Mouse (Mus musculus): Measurements from ENCODE around the gene Psma4. TPM values are rescaled to one million over a fixed set of nuclear protein-coding genes. Genes with fewer than 3 reads are reported as not detected.
"Not testable (repeated sequence)": the region's sequence is repeated elsewhere in the genome, so short reads cannot be mapped to it uniquely, and the experiment has no call there.

Gene Psma4
- polyA plus RNA-seq, 1 experiment = not detected

DNA sequence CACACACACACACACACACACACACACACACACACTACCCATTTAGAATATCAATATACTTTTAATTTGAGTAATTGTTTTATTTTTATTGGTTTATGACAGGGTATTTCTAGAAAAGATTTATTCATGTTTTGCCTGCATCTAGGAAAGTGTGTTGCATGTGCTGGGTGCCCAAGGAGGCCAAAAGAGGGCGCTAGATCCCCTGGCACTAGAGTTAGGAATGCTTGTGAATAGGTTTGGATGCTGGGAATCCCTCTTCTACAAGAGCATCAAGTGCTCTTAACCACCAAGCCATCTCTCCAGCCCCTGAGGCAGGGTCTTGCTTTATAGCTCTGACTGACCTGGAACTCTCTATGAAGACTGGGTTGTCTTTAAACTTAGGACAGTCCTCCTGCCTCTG lies 18.8 kb upstream of the Psma4 start:
- no peaks in the 10 kb centered on the region for H3K4me1 ChIP-seq (ENCODE audit: control insufficient read depth, insufficient read depth, low read length)
- no peak for TF ChIP-seq POLR2A (IDR thresholded peaks at IDR 0.05; ENCODE audit: insufficient read depth, low read depth, low read length)
- no peak for TF ChIP-seq CTCF (IDR thresholded peaks at IDR 0.05; ENCODE audit: insufficient read depth, low read depth, low read length)
- no peak overlapping the region for H3K27ac ChIP-seq (ENCODE audit: insufficient read depth, low read depth, low read length)
- no peak overlapping the region for H3K4me3 ChIP-seq (ENCODE audit: insufficient read depth, low read depth, low read length)
- 13% methylated on average over 1 of the region's 1 CpGs for WGBS

DNA sequence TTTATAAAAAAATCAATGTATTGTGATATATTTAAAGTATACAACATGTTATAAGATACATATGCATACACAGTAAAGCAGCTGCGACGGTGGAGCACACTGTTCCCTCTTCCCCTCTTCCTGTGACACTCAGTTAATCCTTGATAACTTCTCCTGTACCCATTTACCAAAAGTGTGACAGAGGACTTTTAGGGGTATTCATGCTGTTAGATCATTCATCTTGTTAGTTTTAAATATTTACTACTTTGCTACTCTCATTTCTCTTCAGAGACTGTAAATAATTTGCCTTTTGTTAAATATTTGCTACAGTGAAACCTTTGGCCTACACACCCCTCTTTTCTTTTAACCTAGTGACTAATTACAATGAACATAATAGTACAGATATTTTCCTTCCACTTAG lies 18.2 kb upstream of the Psma4 start:
- H3K27ac ChIP-seq (ENCODE audit: insufficient read depth, low read depth, low read length) = no peak overlapping the region
- 86% methylated on average over 2 of the region's 2 CpGs for WGBS
- no peaks in the 10 kb centered on the region for H3K4me1 ChIP-seq (ENCODE audit: control insufficient read depth, insufficient read depth, low read length)
- no peak for TF ChIP-seq CTCF (IDR thresholded peaks at IDR 0.05; ENCODE audit: insufficient read depth, low read depth, low read length)
- no peak for TF ChIP-seq POLR2A (IDR thresholded peaks at IDR 0.05; ENCODE audit: insufficient read depth, low read depth, low read length)
- no peak overlapping the region for H3K4me3 ChIP-seq (ENCODE audit: insufficient read depth, low read depth, low read length)

- 90% methylated on average over 4 of the region's 4 CpGs for WGBS
- no peak for TF ChIP-seq CTCF (IDR thresholded peaks at IDR 0.05; ENCODE audit: insufficient read depth, low read depth, low read length)
- TF ChIP-seq POLR2A (IDR thresholded peaks at IDR 0.05; ENCODE audit: insufficient read depth, low read depth, low read length) = no peak
- no peak overlapping the region for H3K4me3 ChIP-seq (ENCODE audit: insufficient read depth, low read depth, low read length)
- H3K27ac ChIP-seq (ENCODE audit: insufficient read depth, low read depth, low read length) = no peak overlapping the region
- H3K4me1 ChIP-seq (ENCODE audit: control insufficient read depth, insufficient read depth, low read length) = no peaks in the 10 kb centered on the region
Observed at GRCm38 (mm10) chr9:54942071-54942470, 8.5 kb upstream of the Psma4 start.

DNA sequence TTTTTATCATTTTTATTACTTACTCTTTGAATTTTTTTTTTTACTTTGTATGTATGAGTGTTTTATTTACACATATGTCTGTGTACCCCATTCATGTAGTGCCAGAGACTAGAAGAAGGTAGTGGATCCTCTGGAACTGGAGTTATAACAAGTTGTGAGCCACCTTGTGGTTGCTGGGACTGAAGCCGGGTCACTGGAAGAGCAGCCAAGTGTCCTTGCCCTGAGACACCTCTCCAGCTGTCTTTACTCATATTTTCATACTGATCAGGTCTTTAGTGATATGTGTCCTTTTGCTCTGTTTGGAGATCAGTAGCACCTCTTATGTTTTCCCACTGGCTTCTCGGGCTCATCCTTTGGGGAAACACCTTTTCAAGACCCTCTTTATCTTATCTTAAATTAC lies 6.1 kb upstream of the Psma4 start:
- no peak overlapping the region for H3K4me3 ChIP-seq (ENCODE audit: insufficient read depth, low read depth, low read length)
- no peak overlapping the region for H3K27ac ChIP-seq (ENCODE audit: insufficient read depth, low read depth, low read length)
- H3K4me1 ChIP-seq (ENCODE audit: control insufficient read depth, insufficient read depth, low read length) = no peaks in the 10 kb centered on the region
- TF ChIP-seq POLR2A (IDR thresholded peaks at IDR 0.05; ENCODE audit: insufficient read depth, low read depth, low read length) (no peak), CTCF (IDR thresholded peaks at IDR 0.05; ENCODE audit: insufficient read depth, low read depth, low read length) (no peak)
- 80% methylated on average over 2 of the region's 2 CpGs for WGBS

- Histone ChIP-seq H3K4me3 (ENCODE audit: insufficient read depth, low read depth, low read length) (no peak overlapping the region), H3K4me1 (ENCODE audit: control insufficient read depth, insufficient read depth, low read length) (no peaks in the 10 kb centered on the region), H3K27ac (ENCODE audit: insufficient read depth, low read depth, low read length) (no peak overlapping the region)
- WGBS = 39% methylated on average over 16 of the region's 16 CpGs
- TF ChIP-seq POLR2A (IDR thresholded peaks at IDR 0.05; ENCODE audit: insufficient read depth, low read depth, low read length) (no peak), CTCF (IDR thresholded peaks at IDR 0.05; ENCODE audit: insufficient read depth, low read depth, low read length) (no peak)
Observed at GRCm38 (mm10) chr9:54946256-54946655, 4.3 kb upstream of the Psma4 start.

DNA sequence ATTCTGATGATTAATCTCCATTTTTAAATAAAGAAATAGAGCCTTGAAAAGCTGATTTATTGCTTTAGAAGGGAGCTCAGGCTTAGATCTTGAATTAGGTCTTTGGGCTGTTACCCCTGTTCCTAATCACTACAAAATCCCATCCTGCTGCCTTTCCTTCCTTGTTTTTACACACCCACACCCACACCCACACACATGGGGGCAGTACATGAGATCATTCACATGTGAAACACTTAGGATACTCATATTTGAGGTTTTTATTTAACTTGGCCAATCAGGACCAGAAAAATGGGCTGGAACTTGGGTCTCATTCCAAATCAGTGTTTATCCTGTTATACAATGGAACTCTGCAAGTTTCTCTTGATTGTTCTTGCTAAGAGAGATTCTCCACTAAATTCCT lies 1.1 kb upstream of the Psma4 start:
- TF ChIP-seq POLR2A (IDR thresholded peaks at IDR 0.05; ENCODE audit: insufficient read depth, low read depth, low read length) (no peak), CTCF (IDR thresholded peaks at IDR 0.05; ENCODE audit: insufficient read depth, low read depth, low read length) (no peak)
- Histone ChIP-seq H3K4me3 (ENCODE audit: insufficient read depth, low read depth, low read length) (no peak overlapping the region), H3K27ac (ENCODE audit: insufficient read depth, low read depth, low read length) (no peak overlapping the region), H3K4me1 (ENCODE audit: control insufficient read depth, insufficient read depth, low read length) (peaks cover 4% of the 10 kb centered on the region)

DNA sequence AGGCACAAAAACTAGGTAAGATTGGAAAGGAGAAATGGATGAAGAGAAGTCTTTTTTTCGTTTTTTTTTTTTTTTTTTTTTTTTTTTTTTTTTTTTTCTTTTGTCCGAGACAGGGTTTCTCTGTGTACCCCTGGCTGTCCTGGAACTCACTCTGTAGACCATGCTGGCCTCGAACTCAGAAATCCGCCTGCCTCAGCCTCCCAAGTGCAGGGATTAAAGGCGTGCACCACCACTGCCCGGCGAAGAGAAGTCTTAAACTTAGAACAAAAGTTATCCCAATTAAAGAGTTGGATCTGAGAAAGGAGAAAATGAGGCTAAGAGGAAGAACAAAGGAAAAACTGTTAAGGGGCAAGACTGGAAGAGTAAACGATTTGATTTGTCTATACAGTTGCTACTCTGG lies 428 bp upstream of the Psma4 start:
- H3K4me3 ChIP-seq (ENCODE audit: insufficient read depth, low read depth, low read length) = peak overlapping the region; percentile 88
- WGBS = 33% methylated on average over 8 of the region's 8 CpGs
- not testable (repeated sequence) for H3K4me1 ChIP-seq (ENCODE audit: control insufficient read depth, insufficient read depth, low read length); H3K27ac ChIP-seq (ENCODE audit: insufficient read depth, low read depth, low read length)

DNA sequence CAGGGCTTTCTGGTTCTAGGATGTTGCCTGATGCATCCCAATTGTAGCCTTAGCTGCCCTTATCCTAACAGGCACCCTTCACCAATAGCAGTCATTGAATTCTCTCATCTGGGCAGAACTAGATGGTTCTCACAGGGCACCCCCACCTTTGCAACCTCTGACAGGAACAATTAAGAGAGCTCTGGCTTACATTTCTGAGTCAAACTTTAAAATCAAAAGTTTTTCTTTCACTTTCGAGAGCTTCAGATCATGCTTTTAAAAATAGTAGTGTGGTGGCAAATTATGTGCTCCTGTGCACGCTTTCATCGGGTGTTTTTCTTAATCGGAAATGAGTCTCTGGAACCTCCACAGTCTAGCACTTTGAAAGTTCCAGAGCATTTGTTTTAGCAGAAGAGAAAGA lies 10.5 kb downstream of the Psma4 start:
- H3K4me1 ChIP-seq (ENCODE audit: control insufficient read depth, insufficient read depth, low read length) = no peaks in the 10 kb centered on the region
- TF ChIP-seq POLR2A (IDR thresholded peaks at IDR 0.05; ENCODE audit: insufficient read depth, low read depth, low read length) = no peak
- TF ChIP-seq CTCF (IDR thresholded peaks at IDR 0.05; ENCODE audit: insufficient read depth, low read depth, low read length) = no peak
- no peak overlapping the region for H3K4me3 ChIP-seq (ENCODE audit: insufficient read depth, low read depth, low read length)
- WGBS = 64% methylated on average over 4 of the region's 4 CpGs
- H3K27ac ChIP-seq (ENCODE audit: insufficient read depth, low read depth, low read length) = no peak overlapping the region

DNA sequence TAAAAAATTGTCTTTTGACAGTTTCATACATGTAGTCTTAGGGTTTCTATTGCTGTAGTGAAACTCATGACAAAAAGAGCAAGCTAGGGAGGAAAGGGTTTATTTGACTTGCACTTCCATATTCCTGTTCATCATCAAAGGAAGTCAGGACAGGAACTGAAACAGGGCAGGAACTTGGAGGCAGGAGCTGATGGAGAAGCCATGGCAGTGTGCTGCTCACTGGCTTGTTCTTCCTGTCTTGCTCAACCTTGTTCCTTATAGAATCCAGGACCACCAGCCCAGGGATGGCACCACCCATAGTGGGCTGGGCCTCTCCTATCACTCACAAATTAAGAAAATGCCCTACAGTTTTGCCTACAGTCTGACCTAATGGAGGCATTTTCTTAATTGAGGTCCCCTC lies 13.1 kb downstream of the Psma4 start:
- Histone ChIP-seq H3K27ac (ENCODE audit: insufficient read depth, low read depth, low read length) (no peak overlapping the region), H3K4me3 (ENCODE audit: insufficient read depth, low read depth, low read length) (no peak overlapping the region), H3K4me1 (ENCODE audit: control insufficient read depth, insufficient read depth, low read length) (no peaks in the 10 kb centered on the region)
- TF ChIP-seq POLR2A (IDR thresholded peaks at IDR 0.05; ENCODE audit: insufficient read depth, low read depth, low read length) (no peak), CTCF (IDR thresholded peaks at IDR 0.05; ENCODE audit: insufficient read depth, low read depth, low read length) (no peak)

- 59% methylated on average over 8 of the region's 8 CpGs for WGBS
- no peak for TF ChIP-seq POLR2A (IDR thresholded peaks at IDR 0.05; ENCODE audit: insufficient read depth, low read depth, low read length)
- no peak for TF ChIP-seq CTCF (IDR thresholded peaks at IDR 0.05; ENCODE audit: insufficient read depth, low read depth, low read length)
- no peak overlapping the region for H3K27ac ChIP-seq (ENCODE audit: insufficient read depth, low read depth, low read length)
Observed at GRCm38 (mm10) chr9:54969972-54970637, 19.5 kb downstream of the Psma4 start.

More at GRCm38 (mm10) chr9:54969972-54970637, 19.5 kb downstream of the Psma4 start:
- Histone ChIP-seq H3K4me1 (ENCODE audit: control insufficient read depth, insufficient read depth, low read length) (no peaks in the 10 kb centered on the region), H3K4me3 (ENCODE audit: insufficient read depth, low read depth, low read length) (no peak overlapping the region)
